Mouse (Mus musculus) hindbrain, embryonic 13.5 days (tissue): ENCODE measurements around the gene Magea5. TPM values are rescaled to one million over a fixed set of nuclear protein-coding genes. Genes with fewer than 3 reads are reported as not detected.
"Not testable (repeated sequence)": the region's sequence is repeated elsewhere in the genome, so short reads cannot be mapped to it uniquely, and the experiment has no call there.

Source experiments
- ATAC-seq: fragments of 200-750 bp; cut with Nextera tagmentation; 2 replicates; pipeline ENCODE4 v1.8.0; 2017; ENCODE audit warnings: moderate TSS enrichment; ENCODE audit not compliant: low FRiP score
- H3K27ac ChIP-seq: fragments of 300-500 bp; sonication (generic); 2 replicates; pipeline ENCODE4 v1.5.1; 2015; ENCODE audit warnings: inconsistent platforms, mild to moderate bottlenecking, moderate library complexity
- H3K27me3 ChIP-seq: fragments of 300-500 bp; sonication (generic); 2 replicates; pipeline ENCODE4 v1.6.1; 2015; ENCODE audit warnings: mild to moderate bottlenecking, inconsistent platforms
- H3K36me3 ChIP-seq: fragments of 300-500 bp; sonication (generic); 2 replicates; pipeline ENCODE4 v1.6.1; 2015; ENCODE audit warnings: mild to moderate bottlenecking, inconsistent platforms
- H3K4me1 ChIP-seq: fragments of 300-500 bp; sonication (generic); replicated peaks from 2 replicates; pipeline ENCODE4 v1.6.1; 2015; ENCODE audit warnings: inconsistent platforms
- H3K4me2 ChIP-seq: fragments of 300-500 bp; sonication (generic); 2 replicates; pipeline ENCODE4 v1.6.1; 2015; ENCODE audit warnings: inconsistent platforms, mild to moderate bottlenecking, moderate library complexity
- H3K4me3 ChIP-seq: fragments of 300-500 bp; sonication (generic); 2 replicates; pipeline ENCODE4 v1.5.1; 2015; ENCODE audit warnings: mild to moderate bottlenecking, inconsistent platforms
- H3K9ac ChIP-seq: fragments of 300-500 bp; sonication (generic); 2 replicates; pipeline ENCODE4 v1.6.1; 2015; ENCODE audit warnings: mild to moderate bottlenecking, inconsistent platforms
- H3K9me3 ChIP-seq: fragments of 300-500 bp; sonication (generic); 2 replicates; pipeline ENCODE4 v1.6.1; 2016; ENCODE audit warnings: inconsistent platforms
- WGBS: fragments of 180-500 bp; shearing (Covaris S2); methylation state at CpG from one replicate; pipeline ENCODE4 v1.1.7; 2015; 5-methylcytosine and 5-hydroxymethylcytosine counted together
- polyA plus RNA-seq: library from polyadenylated mRNA; unstranded; fragments of >200 nt; fragmentation: Nextera tagmentation; extraction: Ambion mirVana; gene quantifications from 2 replicates; pipeline ENCODE4 v1.2.1, GENCODE M21; 2015

The Magea5 gene
- polyA plus RNA-seq: not detected in 2 replicates

- H3K9me3 ChIP-seq, H3K9ac ChIP-seq, H3K4me2 ChIP-seq, H3K4me1 ChIP-seq, H3K27me3 ChIP-seq, H3K4me3 ChIP-seq, H3K36me3 ChIP-seq, H3K27ac ChIP-seq, ATAC-seq: not testable (repeated sequence)
- WGBS: 87% methylated on average over 15 of the region's 16 CpGs
Measured at GRCm38 (mm10) chrX:155063045-155063444, at the start of gene Magea5. TSS of gene Magea5 (minus strand) at chrX:155063145.

GRCm38 (mm10) chrX:155098024-155098423 lies 35.1 kb upstream of the Magea5 start:
- H3K36me3 ChIP-seq: no peaks in the 10 kb centered on the region
- no peak overlapping the region for H3K4me3 ChIP-seq
- no peak for ATAC-seq
- no peak overlapping the region for H3K4me2 ChIP-seq
- no peaks in the 10 kb centered on the region for H3K4me1 ChIP-seq
- no peak overlapping the region for H3K9ac ChIP-seq
- H3K27me3 ChIP-seq: no peaks in the 10 kb centered on the region
- H3K27ac ChIP-seq: no peak overlapping the region
- H3K9me3 ChIP-seq: no peaks in the 10 kb centered on the region

GRCm38 (mm10) chrX:155093566-155093965 lies 30.6 kb upstream of the Magea5 start, which contains the start of gene Magea2:
TSS of gene Magea2 (minus strand) at chrX:155093666.
- H3K9ac ChIP-seq, H3K4me3 ChIP-seq, ATAC-seq, H3K36me3 ChIP-seq, H3K4me1 ChIP-seq, H3K9me3 ChIP-seq, H3K4me2 ChIP-seq, H3K27ac ChIP-seq, H3K27me3 ChIP-seq: not testable (repeated sequence)
- 89% methylated on average over 3 of the region's 4 CpGs for WGBS

GRCm38 (mm10) chrX:155089693-155090092 lies 26.7 kb upstream of the Magea5 start, which contains the start of gene Magea1:
TSS of gene Magea1 (minus strand) at chrX:155089793.
- H3K4me3 ChIP-seq, H3K4me2 ChIP-seq, H3K27ac ChIP-seq, H3K9ac ChIP-seq, H3K4me1 ChIP-seq, H3K9me3 ChIP-seq, H3K36me3 ChIP-seq, H3K27me3 ChIP-seq, ATAC-seq: not testable (repeated sequence)
- 100% methylated on average over 1 of the region's 2 CpGs for WGBS

Other genes with a start within 250 kb of the Magea5 start
- not detected in 2 replicates for gene Cldn34b1, start 172.9 kb downstream of the Magea5 start, polyA plus RNA-seq
- not detected in 2 replicates for gene Magea6, start 127.2 kb downstream of the Magea5 start, polyA plus RNA-seq
- gene Magea3, start 113.6 kb downstream of the Magea5 start, polyA plus RNA-seq: not detected in 2 replicates
- not detected in 2 replicates for gene Magea8, start 67.3 kb downstream of the Magea5 start, polyA plus RNA-seq
- not detected in 2 replicates for gene Magea1, start 26.6 kb upstream of the Magea5 start, polyA plus RNA-seq
- gene Magea2, start 30.5 kb upstream of the Magea5 start, polyA plus RNA-seq: not detected in 2 replicates
- not detected in 2 replicates for gene Cldn34b2, start 65.3 kb upstream of the Magea5 start, polyA plus RNA-seq
- gene Sat1, start 153.3 kb upstream of the Magea5 start, polyA plus RNA-seq: 74.9 and 80.9 TPM in 2 replicates
- 41.8 and 44.3 TPM in 2 replicates for gene Acot9, start 199.3 kb upstream of the Magea5 start, polyA plus RNA-seq